Mouse (Mus musculus) gonadal fat pad, adult 2 months (tissue): ENCODE measurements at regions not wholly inside any gene's neighbourhood (a gene's known extent, or its start where the extent isn't known, plus 50 kb on each side); places are given as distances from the start of the nearest gene placed in this dataset.
"Not testable (repeated sequence)": the region's sequence is repeated elsewhere in the genome, so short reads cannot be mapped to it uniquely, and the experiment has no call there.

Source experiments
- DNase-seq: peaks from one replicate; pipeline ENCODE4 v3.0.0-alpha.2; 2012; ENCODE audit warnings: low read depth

DNA sequence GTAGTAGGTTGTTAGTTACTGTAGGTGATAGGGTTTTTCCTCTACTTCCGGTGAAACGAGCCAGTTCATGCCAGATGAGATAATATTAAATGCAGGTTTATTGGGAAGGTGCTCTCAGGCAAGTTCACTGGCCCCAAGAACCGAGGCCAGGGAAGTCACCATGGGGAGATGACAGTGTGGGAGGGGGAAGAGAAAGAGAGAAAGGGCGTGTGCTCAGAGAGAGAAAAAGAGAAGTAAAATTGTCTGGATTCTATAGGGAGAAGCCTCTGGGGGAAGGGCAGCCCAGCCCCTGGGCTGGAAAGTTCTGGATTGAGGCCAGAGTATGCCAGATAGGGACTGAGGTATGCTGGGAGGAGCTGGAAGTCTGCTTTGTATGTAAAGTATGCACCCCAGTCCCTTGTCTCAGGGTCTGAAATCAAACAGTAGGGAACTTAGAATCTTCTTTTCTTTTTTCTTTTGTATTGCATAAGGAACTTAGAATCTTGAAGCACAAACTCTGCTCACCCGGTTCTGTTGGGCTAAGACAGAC is 292.9 kb upstream of the Arglu1 start:
- no peak for DNase-seq

- DNase-seq = no peak
Observed at GRCm38 (mm10) chr8:8978969-8979368, 288.6 kb upstream of the Arglu1 start.

GRCm38 (mm10) chr8:8973769-8974168 is 283.4 kb upstream of the Arglu1 start:
- DNase-seq = no peak

DNA sequence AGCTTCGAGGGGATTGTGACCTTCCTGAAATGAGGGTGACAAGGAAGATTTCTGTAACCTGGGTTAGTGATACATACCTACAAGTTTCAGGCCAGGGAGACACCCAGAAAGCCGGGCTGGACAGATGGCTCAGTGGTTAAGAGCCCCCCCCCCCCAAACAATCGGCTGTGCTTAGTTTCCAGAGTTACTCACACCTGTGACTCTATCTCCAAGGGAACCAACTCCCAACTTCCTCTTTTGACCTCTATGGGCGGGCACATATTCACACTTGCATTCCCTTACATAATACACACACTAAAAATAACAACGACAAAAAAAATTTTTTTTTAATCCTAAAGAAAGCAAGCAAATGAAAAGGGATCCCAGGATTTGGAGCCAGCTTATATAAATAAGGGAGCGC is 283.0 kb upstream of the Arglu1 start:
- no peak for DNase-seq

- DNase-seq = no peak
Observed at GRCm38 (mm10) chr8:8970776-8971175, 280.5 kb upstream of the Arglu1 start.

DNA sequence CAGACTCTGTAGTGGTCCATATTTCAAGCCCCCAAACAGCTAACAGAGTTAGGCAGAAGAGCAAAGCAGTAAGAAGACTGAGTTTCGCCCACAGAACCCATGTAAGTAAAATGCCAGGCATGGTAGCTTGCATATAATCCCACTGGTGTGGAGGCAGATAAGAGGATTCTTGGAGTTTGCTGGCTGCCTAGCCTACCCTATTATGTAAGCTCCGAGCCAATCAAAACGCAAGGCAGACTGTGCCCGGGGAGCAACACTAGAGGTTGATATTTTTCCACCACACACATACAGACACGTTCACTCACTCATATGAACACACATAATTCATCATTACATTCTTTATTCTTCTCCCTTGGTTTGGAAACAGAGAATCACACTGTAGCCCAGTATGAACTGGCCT is 280.0 kb upstream of the Arglu1 start:
- no peak for DNase-seq

DNA sequence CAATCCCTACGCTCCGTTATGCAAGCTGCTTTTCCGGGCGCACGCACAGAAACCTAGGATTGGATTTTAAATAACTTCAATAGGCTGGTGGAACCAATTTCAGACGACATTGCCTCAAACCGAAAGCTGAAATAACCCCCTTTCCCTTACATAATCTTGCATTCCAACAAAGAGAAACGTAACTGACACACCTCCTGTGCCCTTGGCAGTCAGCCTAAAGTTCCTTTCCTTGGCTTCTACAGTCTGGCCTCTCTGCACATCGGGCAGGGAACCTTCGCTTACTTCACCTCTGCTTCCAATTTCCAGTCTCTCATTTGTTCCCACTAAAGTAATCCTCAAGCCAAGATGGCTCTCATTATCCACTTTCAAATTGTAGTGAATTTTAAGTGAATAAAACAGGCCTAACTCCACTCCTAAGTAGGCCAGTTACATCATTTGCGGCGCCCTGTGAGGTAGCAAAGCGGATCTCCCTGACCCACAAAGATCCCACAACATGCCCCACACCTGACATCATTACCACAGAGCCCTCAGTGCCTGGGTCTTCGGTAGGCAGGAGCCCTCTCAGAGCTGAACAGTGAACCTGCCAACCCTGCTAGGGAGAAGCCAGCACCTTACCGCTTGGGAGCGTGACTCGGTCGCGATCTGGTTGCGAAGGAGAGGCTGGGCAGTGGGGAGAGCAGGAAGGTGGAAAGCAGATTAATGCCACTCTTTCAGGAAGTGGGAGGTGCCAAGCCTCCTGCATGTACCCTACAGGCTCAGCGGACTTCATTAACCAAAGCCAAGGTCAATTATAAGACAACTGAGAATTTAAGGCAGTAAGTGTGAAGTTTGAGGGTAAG is 279.0 kb upstream of the Arglu1 start:
- no peak for DNase-seq

- DNase-seq = no peak
Observed at GRCm38 (mm10) chr8:8966658-8967048, 276.3 kb upstream of the Arglu1 start.

DNA sequence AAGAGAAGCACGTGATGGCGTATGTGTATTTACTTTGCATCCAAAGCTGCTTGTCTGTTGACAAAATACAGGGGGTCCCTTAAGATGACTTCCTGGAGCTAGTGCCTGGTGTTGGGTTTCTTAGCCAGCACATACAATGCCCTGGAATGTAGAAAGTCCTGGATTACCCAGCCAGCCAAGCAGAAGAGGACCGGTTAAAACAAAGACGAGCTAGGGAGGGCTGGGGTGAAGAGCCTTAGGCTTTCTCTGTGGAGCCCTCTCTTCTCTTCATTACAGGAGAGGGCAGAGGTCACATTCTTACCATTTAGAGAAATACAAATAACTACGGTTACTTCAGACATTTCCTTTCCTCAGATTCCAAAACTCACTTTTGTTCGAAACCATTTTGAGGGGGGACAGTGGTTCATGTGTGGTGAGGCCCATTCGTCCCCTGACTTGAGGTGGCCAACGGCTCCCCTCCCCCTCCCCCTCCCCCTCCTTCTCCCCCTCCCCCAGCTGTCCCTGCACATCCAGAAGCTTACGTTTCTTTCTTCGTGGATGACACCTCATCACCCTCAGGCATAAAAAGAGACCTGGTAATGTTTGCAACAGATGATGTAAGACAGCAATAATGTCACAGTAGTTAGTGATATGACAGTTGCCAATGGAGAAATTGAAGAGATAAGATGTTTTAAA is 275.8 kb upstream of the Arglu1 start:
- no peak for DNase-seq

DNA sequence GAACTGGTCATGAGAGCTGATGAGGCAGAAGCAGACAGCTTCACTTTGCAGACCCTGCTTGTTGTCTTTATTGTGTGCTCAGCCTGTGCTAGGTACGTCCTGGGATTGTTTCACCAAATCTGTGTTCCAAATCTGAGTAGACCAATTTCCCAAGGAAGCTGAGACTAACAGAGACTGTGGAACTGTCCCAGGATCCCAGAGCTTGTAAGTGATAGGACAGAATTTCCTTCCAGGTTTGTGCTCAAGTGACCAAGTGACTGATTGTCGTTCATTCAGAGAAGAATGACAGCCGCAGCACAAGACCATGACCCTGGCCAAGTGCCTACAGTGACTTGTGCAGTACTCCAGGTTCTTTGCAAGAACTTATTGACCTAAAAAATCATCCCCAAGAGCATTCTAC is 269.9 kb upstream of the Arglu1 start:
- DNase-seq = no peak

DNA sequence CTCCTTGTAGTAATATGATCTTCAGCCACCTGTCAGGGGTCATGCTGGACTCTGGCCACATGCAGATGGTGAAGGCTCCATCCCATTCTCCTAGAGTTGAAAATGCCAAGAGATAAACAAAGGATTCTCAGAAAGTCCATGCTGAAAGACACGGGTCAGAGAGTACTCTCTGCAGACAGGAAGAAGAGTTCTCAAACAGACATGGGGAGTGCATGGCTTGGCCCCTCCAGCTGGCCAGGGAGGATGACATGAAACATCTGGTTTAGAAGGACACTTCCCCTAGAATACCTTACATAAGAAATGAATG is 269.4 kb upstream of the Arglu1 start:
- DNase-seq = no peak

GRCm38 (mm10) chr8:8959021-8959786 is 268.9 kb upstream of the Arglu1 start:
- DNase-seq = no peak

DNA sequence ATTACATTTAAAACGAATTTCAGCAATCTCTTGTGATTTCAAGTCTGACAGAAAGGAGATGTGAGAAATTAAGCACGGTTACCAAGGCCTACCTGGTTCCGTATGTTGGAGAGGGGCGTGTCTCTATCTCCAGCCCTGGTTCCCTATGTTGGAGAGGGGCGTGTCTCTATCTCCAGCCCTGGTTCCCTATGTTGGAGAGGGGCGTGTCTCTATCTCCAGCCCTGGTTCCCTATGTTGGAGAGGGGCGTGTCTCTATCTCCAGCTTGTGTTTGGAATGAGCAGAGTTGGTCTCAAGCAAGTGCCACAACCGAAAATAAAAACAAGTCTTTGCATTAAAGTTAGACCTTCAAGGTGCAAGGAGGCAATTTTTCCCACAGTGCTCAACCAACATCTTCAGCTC is 267.8 kb upstream of the Arglu1 start:
- DNase-seq = not testable (repeated sequence)

DNA sequence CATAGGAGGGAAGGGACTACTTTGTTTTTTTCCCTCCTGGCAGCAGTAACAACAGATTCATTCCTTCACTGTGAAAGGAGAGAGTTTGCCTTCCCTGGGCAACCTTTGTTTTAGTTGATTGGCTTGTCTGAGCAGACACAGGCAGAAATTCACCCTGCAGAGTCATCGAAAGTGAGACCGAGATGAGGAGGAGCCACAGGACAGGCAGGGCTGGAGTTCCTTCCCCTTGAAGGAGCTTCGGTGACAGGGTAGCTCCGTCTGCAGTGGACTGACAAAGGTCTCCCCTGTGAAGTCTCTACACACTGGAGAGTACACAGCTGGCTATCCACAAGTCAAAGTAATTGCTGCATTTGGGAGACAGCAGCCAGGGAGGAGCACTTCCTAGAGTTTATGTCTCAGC is 261.9 kb upstream of the Arglu1 start:
- DNase-seq = no peak

GRCm38 (mm10) chr8:8951186-8951585 is 260.9 kb upstream of the Arglu1 start:
- no peak for DNase-seq

- no peak for DNase-seq
Observed at GRCm38 (mm10) chr8:8947516-8948161, 257.3 kb upstream of the Arglu1 start.

- DNase-seq = no peak
Observed at GRCm38 (mm10) chr8:8942991-8943390, 252.7 kb upstream of the Arglu1 start.

DNA sequence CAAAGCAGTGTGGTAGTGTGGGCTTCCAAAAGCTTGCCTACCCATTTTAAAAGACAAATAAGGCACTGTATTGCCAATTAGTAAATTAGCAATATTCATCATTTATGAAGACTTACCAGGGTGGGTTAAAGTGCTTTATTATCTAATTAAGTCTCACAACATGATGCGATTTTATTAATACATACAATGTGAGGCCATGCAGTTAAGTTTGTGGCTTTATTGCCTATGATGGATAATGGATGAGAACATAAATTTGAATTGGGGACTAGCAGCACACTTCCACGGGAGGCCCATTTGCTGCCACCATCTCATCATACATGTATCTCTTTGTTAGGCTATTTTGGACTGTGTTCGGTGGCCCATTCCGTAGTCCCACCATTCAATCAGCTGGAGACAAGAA is 250.6 kb upstream of the Arglu1 start:
- DNase-seq = no peak

- DNase-seq = no peak
Observed at GRCm38 (mm10) chr8:8938536-8938935, 248.2 kb upstream of the Arglu1 start.

GRCm38 (mm10) chr8:8932466-8932865 is 242.1 kb upstream of the Arglu1 start:
- DNase-seq = no peak

- DNase-seq = no peak
Observed at GRCm38 (mm10) chr8:8931746-8932145, 241.4 kb upstream of the Arglu1 start.
